Mouse (Mus musculus) ES-E14 (cell line): ENCODE data around the gene Nup50. TPM values are rescaled to one million over a fixed set of nuclear protein-coding genes. Genes with fewer than 3 reads are reported as not detected.

Experiments
- DNase-seq: peaks from one replicate; pipeline ENCODE4 v3.0.0-alpha.2; 2013; ENCODE audit warnings: low read depth, low spot score
- H3K27ac ChIP-seq: 2 replicates; pipeline ENCODE4 v1.5.1; 2012; ENCODE audit warnings: low read depth, mild to moderate bottlenecking, low read length, moderate library complexity, mixed read lengths; ENCODE audit not compliant: poor library complexity, insufficient read depth, severe bottlenecking
- H3K36me3 ChIP-seq: 2 replicates; pipeline ENCODE4 v1.6.1; 2012; ENCODE audit warnings: mild to moderate bottlenecking, low read length, moderate library complexity, mixed read lengths; ENCODE audit not compliant: control insufficient read depth, poor library complexity, insufficient read depth, severe bottlenecking
- H3K4me1 ChIP-seq, 2 experiments: fragments of 150-350 bp in 1 of 2; sonication (generic) in 1 of 2; 2 replicates each; pipeline ENCODE4 v1.6.1; 2012; ENCODE audit warnings: low read length in 2 of 2, mild to moderate bottlenecking in 1 of 2, mixed read lengths in 1 of 2; ENCODE audit not compliant: control insufficient read depth in 2 of 2, insufficient read depth in 2 of 2, poor library complexity in 1 of 2
- H3K4me3 ChIP-seq, 2 experiments: fragments of 150-350 bp in 1 of 2; sonication (generic) in 1 of 2; 2 replicates each; pipeline ENCODE4 v1.5.1; 2012; ENCODE audit warnings: low read length in 2 of 2, low read depth in 1 of 2, mild to moderate bottlenecking in 1 of 2, mixed read lengths in 1 of 2; ENCODE audit not compliant: insufficient read depth in 1 of 2, poor library complexity in 1 of 2, severe bottlenecking in 1 of 2
- H3K9ac ChIP-seq: 2 replicates; pipeline ENCODE4 v1.6.1; 2012; ENCODE audit warnings: low read depth, mild to moderate bottlenecking, low read length, mixed read lengths; ENCODE audit not compliant: poor library complexity, insufficient read depth, severe bottlenecking
- H3K9me3 ChIP-seq: fragments of 150-350 bp; sonication (generic); 2 replicates; pipeline ENCODE4 v1.6.1; 2012; ENCODE audit warnings: low read depth, mild to moderate bottlenecking, low read length; ENCODE audit not compliant: control insufficient read depth, insufficient read depth
- CHD2 ChIP-seq: IDR thresholded peaks from 2 replicates; pipeline ENCODE4 v1.6.1; 2014; ENCODE audit warnings: mild to moderate bottlenecking, low read depth, low read length, inconsistent platforms
- HCFC1 ChIP-seq: IDR thresholded peaks from 2 replicates; pipeline ENCODE4 v1.6.1; 2012; ENCODE audit warnings: low read length, inconsistent platforms, borderline replicate concordance; ENCODE audit not compliant: insufficient read depth
- MAFK ChIP-seq: IDR thresholded peaks from 2 replicates; pipeline ENCODE4 v1.6.1; 2014; ENCODE audit warnings: mild to moderate bottlenecking, low read depth, low read length, inconsistent platforms; ENCODE audit not compliant: insufficient read depth
- ZC3H11A ChIP-seq: IDR thresholded peaks from 2 replicates; pipeline ENCODE4 v1.6.1; 2012; ENCODE audit warnings: low read depth, mild to moderate bottlenecking, inconsistent platforms, low read length, borderline replicate concordance
- ZNF384 ChIP-seq: IDR thresholded peaks from 2 replicates; pipeline ENCODE4 v1.6.1; 2012; ENCODE audit warnings: low read depth, low read length, inconsistent platforms
- in situ Hi-C, 2 experiments: fragments of 600-800 bp; cut with MboI; formaldehyde crosslinking; loops; one replicate each; pipeline ENCODE4 v1.15.1; 2025; ENCODE audit warnings: low sequenced_read_pairs in 2 of 2, inconsistent platforms in 1 of 2; ENCODE audit not compliant: unreplicated experiment in 2 of 2
- total RNA-seq: library from RNA; depleted of rRNA; stranded (reverse); fragments of 300-350 nt; gene quantifications from 2 replicates; pipeline ENCODE4 v1.2.3, GENCODE M21; 2012

The Nup50 gene
- total RNA-seq, 1 experiment = 71.4 TPM

GRCm38 (mm10) chr15:84973544-84973871 is 50.3 kb downstream of the Nup50 start:
- Histone ChIP-seq H3K9me3 (no peaks in the 10 kb centered on the region), H3K9ac (no peak overlapping the region), H3K27ac (no peak overlapping the region), H3K4me3 (no peak overlapping the region), H3K4me1 (no peaks in the 10 kb centered on the region), H3K36me3 (no peaks in the 10 kb centered on the region)
- in situ Hi-C loops = no loop called here
- DNase-seq = no peak
- TF ChIP-seq CHD2 (no peak), HCFC1 (no peak)

- no peak overlapping the region for H3K9ac ChIP-seq
- H3K36me3 ChIP-seq = no peaks in the 10 kb centered on the region
- in situ Hi-C loops = no loop called here
- no peak overlapping the region for H3K4me3 ChIP-seq
- no peak overlapping the region for H3K27ac ChIP-seq
- TF ChIP-seq HCFC1 (no peak), MAFK (0 out of 2 replicates have a peak, but pooled peaks have one; percentile 41), ZC3H11A (no peak)
- H3K9me3 ChIP-seq = no peaks in the 10 kb centered on the region
- no peak for DNase-seq
- H3K4me1 ChIP-seq = no peaks in the 10 kb centered on the region
Observed at GRCm38 (mm10) chr15:84975729-84976128, 52.5 kb downstream of the Nup50 start.

- H3K9ac ChIP-seq = no peak overlapping the region
- DNase-seq = no peak
- H3K4me3 ChIP-seq = no peak overlapping the region
- peaks cover 0 to 5% of the 10 kb centered on the region in 2 experiments; a peak in 1 of 4 replicates for H3K4me1 ChIP-seq
- TF ChIP-seq ZNF384 (no peak), HCFC1 (no peak), MAFK (no peak), CHD2 (no peak), ZC3H11A (no peak)
- H3K27ac ChIP-seq = 0 out of 2 replicates have a peak overlapping the region, but pooled peaks have one; percentile 31
- no peaks in the 10 kb centered on the region for H3K36me3 ChIP-seq
- no peaks in the 10 kb centered on the region for H3K9me3 ChIP-seq
- in situ Hi-C loops = no loop called here
Observed at GRCm38 (mm10) chr15:84981609-84982313, 58.5 kb downstream of the Nup50 start.

- TF ChIP-seq ZC3H11A = no peak
- TF ChIP-seq CHD2 = no peak
- no peak for TF ChIP-seq ZNF384
- no peak for TF ChIP-seq MAFK
- no peak for TF ChIP-seq HCFC1
- Histone ChIP-seq H3K27ac (no peak overlapping the region), H3K4me1 (peaks cover 0 to 7% of the 10 kb centered on the region in 2 experiments; a peak in 1 of 4 replicates), H3K9me3 (no peaks in the 10 kb centered on the region), H3K9ac (no peak overlapping the region), H3K4me3 (no peak overlapping the region), H3K36me3 (no peaks in the 10 kb centered on the region)
- in situ Hi-C loops = no loop called here
- DNase-seq = no peak
Observed at GRCm38 (mm10) chr15:84982888-84983287, 59.7 kb downstream of the Nup50 start.

- DNase-seq = no peak
- TF ChIP-seq CHD2 (no peak), ZNF384 (no peak), ZC3H11A (no peak), HCFC1 (no peak), MAFK (no peak)
- H3K4me1 ChIP-seq = peaks cover 2 to 9% of the 10 kb centered on the region in 2 experiments; a peak in 1 of 4 replicates
- no peak overlapping the region for H3K4me3 ChIP-seq
- no peaks in the 10 kb centered on the region for H3K36me3 ChIP-seq
- no peaks in the 10 kb centered on the region for H3K9me3 ChIP-seq
- in situ Hi-C loops = no loop called here
- H3K27ac ChIP-seq = no peak overlapping the region
- H3K9ac ChIP-seq = no peak overlapping the region
Observed at GRCm38 (mm10) chr15:84983721-84984120, 60.5 kb downstream of the Nup50 start.
